Mouse (Mus musculus): ENCODE measurements at regions not wholly inside any gene's neighbourhood (a gene's known extent, or its start where the extent isn't known, plus 50 kb on each side); places are given as distances from the start of the nearest gene placed in this dataset.

DNA sequence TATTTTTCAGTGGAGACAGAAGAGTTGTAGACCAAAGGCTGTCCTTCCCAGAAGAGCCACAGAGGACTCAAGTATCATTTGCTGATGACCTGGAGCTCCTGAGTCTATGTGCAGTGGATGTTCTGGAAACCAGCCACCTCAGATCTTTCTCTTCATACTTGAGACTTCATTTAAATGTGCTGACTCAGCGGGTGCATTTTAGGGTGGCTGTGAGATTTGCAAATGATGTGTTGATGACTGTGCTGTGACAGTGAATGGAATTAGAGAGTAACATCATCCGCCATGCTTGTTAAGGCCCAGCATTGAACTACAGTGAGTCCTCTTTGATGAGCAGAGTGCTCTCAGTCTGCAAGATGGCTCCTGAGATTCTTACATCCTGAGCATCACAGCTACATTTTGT lies 152.0 kb upstream of the Intu start:
- no peak overlapping the region for H3K4me3 ChIP-seq
- no peaks in the 10 kb centered on the region for H3K79me2 ChIP-seq (ENCODE audit: control insufficient read depth, insufficient read depth)
- H3K27me3 ChIP-seq (ENCODE audit: control insufficient read depth, insufficient read depth, insufficient read length), result no peaks in the 10 kb centered on the region
- no peak overlapping the region for H3ac ChIP-seq (ENCODE audit: control insufficient read depth, insufficient read length)
- no peak overlapping the region for H3K4me2 ChIP-seq (ENCODE audit: low read depth)
- TF ChIP-seq REST (IDR thresholded peaks at IDR 0.05; ENCODE audit: insufficient read depth, insufficient read length) (no peak), MYOD1 (IDR thresholded peaks at IDR 0.05; ENCODE audit: control insufficient read depth in 1 of 3, insufficient read length in 2 of 3, low read depth in 2 of 3) (no peak), MAX (IDR thresholded peaks at IDR 0.05; ENCODE audit: low read depth) (no peak), MYOG (IDR thresholded peaks at IDR 0.05; ENCODE audit: control insufficient read depth in 1 of 3, insufficient read depth in 1 of 3, insufficient read length in 2 of 3, low read depth in 2 of 3) (no peak), SRF (IDR thresholded peaks at IDR 0.05; ENCODE audit: control insufficient read depth, insufficient read length, low read depth) (no peak), E2F4 (IDR thresholded peaks at IDR 0.05; ENCODE audit: insufficient read depth) (no peak), POLR2AphosphoS2 (IDR thresholded peaks at IDR 0.05; ENCODE audit: insufficient read length, low read depth) (no peak), POLR2A (IDR thresholded peaks at IDR 0.05; ENCODE audit: insufficient read length, low read depth) (no peak), USF1 (IDR thresholded peaks at IDR 0.05; ENCODE audit: low read depth) (no peak), TCF12 (IDR thresholded peaks at IDR 0.05; ENCODE audit: insufficient read depth, poor library complexity, severe bottlenecking) (no peak)
- no peaks in the 10 kb centered on the region for H3K36me3 ChIP-seq (ENCODE audit: control insufficient read depth, insufficient read depth)

- H3K36me3 ChIP-seq (ENCODE audit: control insufficient read depth, insufficient read depth), result no peaks in the 10 kb centered on the region
- no peak overlapping the region for H3K4me3 ChIP-seq
- no peaks in the 10 kb centered on the region for H3K79me2 ChIP-seq (ENCODE audit: control insufficient read depth, insufficient read depth)
- TF ChIP-seq MYOD1 (IDR thresholded peaks at IDR 0.05; ENCODE audit: control insufficient read depth in 1 of 3, insufficient read length in 2 of 3, low read depth in 2 of 3), result no peak
- no peak for TF ChIP-seq TCF12 (IDR thresholded peaks at IDR 0.05; ENCODE audit: insufficient read depth, poor library complexity, severe bottlenecking)
- TF ChIP-seq USF1 (IDR thresholded peaks at IDR 0.05; ENCODE audit: low read depth), result no peak
- no peak for TF ChIP-seq POLR2A (IDR thresholded peaks at IDR 0.05; ENCODE audit: insufficient read length, low read depth)
- no peak for TF ChIP-seq MAX (IDR thresholded peaks at IDR 0.05; ENCODE audit: low read depth)
- no peak for TF ChIP-seq E2F4 (IDR thresholded peaks at IDR 0.05; ENCODE audit: insufficient read depth)
- TF ChIP-seq SRF (IDR thresholded peaks at IDR 0.05; ENCODE audit: control insufficient read depth, insufficient read length, low read depth), result no peak
- H3K4me2 ChIP-seq (ENCODE audit: low read depth), result no peak overlapping the region
- H3K27me3 ChIP-seq (ENCODE audit: control insufficient read depth, insufficient read depth, insufficient read length), result peaks cover 5% of the 10 kb centered on the region
- no peak overlapping the region for H3ac ChIP-seq (ENCODE audit: control insufficient read depth, insufficient read length)
These were observed 139.5 kb upstream of the Intu start for GRCm38 (mm10) chr3:40391631-40392030.

GRCm38 (mm10) chr3:40398184-40398583 lies 132.9 kb upstream of the Intu start:
- Histone ChIP-seq H3K4me3 (no peak overlapping the region), H3K27me3 (ENCODE audit: control insufficient read depth, insufficient read depth, insufficient read length) (peaks cover 5% of the 10 kb centered on the region), H3K36me3 (ENCODE audit: control insufficient read depth, insufficient read depth) (no peaks in the 10 kb centered on the region), H3ac (ENCODE audit: control insufficient read depth, insufficient read length) (no peak overlapping the region), H3K79me2 (ENCODE audit: control insufficient read depth, insufficient read depth) (no peaks in the 10 kb centered on the region), H3K4me2 (ENCODE audit: low read depth) (no peak overlapping the region)
- no peak for TF ChIP-seq POLR2AphosphoS2 (IDR thresholded peaks at IDR 0.05; ENCODE audit: insufficient read length, low read depth)
- no peak for TF ChIP-seq REST (IDR thresholded peaks at IDR 0.05; ENCODE audit: insufficient read depth, insufficient read length)
- no peak for TF ChIP-seq TCF3 (IDR thresholded peaks at IDR 0.05; ENCODE audit: insufficient read length, low read depth)
- no peak for TF ChIP-seq USF1 (IDR thresholded peaks at IDR 0.05; ENCODE audit: low read depth)

- no peak overlapping the region for H3K4me2 ChIP-seq (ENCODE audit: low read depth)
- no peak overlapping the region for H3ac ChIP-seq (ENCODE audit: control insufficient read depth, insufficient read length)
- H3K4me3 ChIP-seq, result no peak overlapping the region
- TF ChIP-seq REST (IDR thresholded peaks at IDR 0.05; ENCODE audit: insufficient read depth, insufficient read length) (no peak), POLR2AphosphoS2 (IDR thresholded peaks at IDR 0.05; ENCODE audit: insufficient read length, low read depth) (no peak), POLR2A (IDR thresholded peaks at IDR 0.05; ENCODE audit: insufficient read length, low read depth) (no peak), E2F4 (IDR thresholded peaks at IDR 0.05; ENCODE audit: insufficient read depth) (no peak), SRF (IDR thresholded peaks at IDR 0.05; ENCODE audit: control insufficient read depth, insufficient read length, low read depth) (no peak), MYOG (IDR thresholded peaks at IDR 0.05; ENCODE audit: control insufficient read depth in 1 of 3, insufficient read depth in 1 of 3, insufficient read length in 2 of 3, low read depth in 2 of 3) (no peak), MAX (IDR thresholded peaks at IDR 0.05; ENCODE audit: low read depth) (no peak), USF1 (IDR thresholded peaks at IDR 0.05; ENCODE audit: low read depth) (no peak), MYOD1 (IDR thresholded peaks at IDR 0.05; ENCODE audit: control insufficient read depth in 1 of 3, insufficient read length in 2 of 3, low read depth in 2 of 3) (no peak)
- no peaks in the 10 kb centered on the region for H3K36me3 ChIP-seq (ENCODE audit: control insufficient read depth, insufficient read depth)
- H3K79me2 ChIP-seq (ENCODE audit: control insufficient read depth, insufficient read depth), result no peaks in the 10 kb centered on the region
- H3K27me3 ChIP-seq (ENCODE audit: control insufficient read depth, insufficient read depth, insufficient read length), result no peaks in the 10 kb centered on the region
These were observed 127.7 kb upstream of the Intu start for GRCm38 (mm10) chr3:40403402-40403801.

- Histone ChIP-seq H3K27me3 (ENCODE audit: control insufficient read depth, insufficient read depth, insufficient read length) (no peaks in the 10 kb centered on the region), H3K4me2 (ENCODE audit: low read depth) (no peak overlapping the region), H3ac (ENCODE audit: control insufficient read depth, insufficient read length) (no peak overlapping the region), H3K79me2 (ENCODE audit: control insufficient read depth, insufficient read depth) (no peaks in the 10 kb centered on the region), H3K4me3 (no peak overlapping the region), H3K36me3 (ENCODE audit: control insufficient read depth, insufficient read depth) (no peaks in the 10 kb centered on the region)
- TF ChIP-seq TCF3 (IDR thresholded peaks at IDR 0.05; ENCODE audit: insufficient read length, low read depth) (no peak), POLR2A (IDR thresholded peaks at IDR 0.05; ENCODE audit: insufficient read length, low read depth) (no peak), POLR2AphosphoS2 (IDR thresholded peaks at IDR 0.05; ENCODE audit: insufficient read length, low read depth) (no peak), CEBPB (IDR thresholded peaks at IDR 0.05; ENCODE audit: insufficient read depth, poor library complexity, severe bottlenecking) (no peak), E2F4 (IDR thresholded peaks at IDR 0.05; ENCODE audit: insufficient read depth) (no peak), MAX (IDR thresholded peaks at IDR 0.05; ENCODE audit: low read depth) (no peak), MYOG (IDR thresholded peaks at IDR 0.05; ENCODE audit: control insufficient read depth in 1 of 3, insufficient read depth in 1 of 3, insufficient read length in 2 of 3, low read depth in 2 of 3) (no peak), REST (IDR thresholded peaks at IDR 0.05; ENCODE audit: insufficient read depth, insufficient read length) (no peak), SRF (IDR thresholded peaks at IDR 0.05; ENCODE audit: control insufficient read depth, insufficient read length, low read depth) (no peak), USF1 (IDR thresholded peaks at IDR 0.05; ENCODE audit: low read depth) (no peak), TCF12 (IDR thresholded peaks at IDR 0.05; ENCODE audit: insufficient read depth, poor library complexity, severe bottlenecking) (no peak), MYOD1 (IDR thresholded peaks at IDR 0.05; ENCODE audit: control insufficient read depth in 1 of 3, insufficient read length in 2 of 3, low read depth in 2 of 3) (no peak)
These were observed 125.8 kb upstream of the Intu start for GRCm38 (mm10) chr3:40405095-40405948.

Data from myocyte (in vitro differentiated cells).